Mouse (Mus musculus) limb, embryonic 11.5 days (tissue): Measurements from ENCODE around the gene Lrrc55. TPM values are rescaled to one million over a fixed set of nuclear protein-coding genes. Genes with fewer than 3 reads are reported as not detected.

Experiments
- ATAC-seq: fragments of 200-750 bp; cut with Nextera tagmentation; 2 replicates; pipeline ENCODE4 v1.8.0; 2017; ENCODE audit warnings: low read depth; ENCODE audit not compliant: insufficient number of reproducible peaks, low FRiP score, low TSS enrichment
- DNase-seq: peaks from one replicate; pipeline ENCODE4 v3.0.0-alpha.2; 2015; ENCODE audit warnings: low spot score
- H3K27ac ChIP-seq: fragments of 300-500 bp; sonication (generic); replicated peaks from 2 replicates; pipeline ENCODE4 v1.5.1; 2014; ENCODE audit warnings: low read depth, mild to moderate bottlenecking, low read length
- H3K27me3 ChIP-seq: fragments of 300-500 bp; sonication (generic); 2 replicates; pipeline ENCODE4 v1.6.1; 2014; ENCODE audit warnings: mild to moderate bottlenecking, low read length, mixed read lengths; ENCODE audit not compliant: control insufficient read depth, insufficient read depth
- H3K36me3 ChIP-seq: fragments of 300-500 bp; sonication (generic); 2 replicates; pipeline ENCODE4 v1.6.1; 2014; ENCODE audit warnings: mild to moderate bottlenecking, low read length, moderate library complexity, mixed read lengths; ENCODE audit not compliant: control insufficient read depth, insufficient read depth
- H3K4me1 ChIP-seq: fragments of 300-500 bp; sonication (generic); 2 replicates; pipeline ENCODE4 v1.6.1; 2014; ENCODE audit warnings: low read length, mixed read lengths; ENCODE audit not compliant: control insufficient read depth, insufficient read depth
- H3K4me2 ChIP-seq: fragments of 300-500 bp; sonication (generic); 2 replicates; pipeline ENCODE4 v1.6.1; 2014; ENCODE audit warnings: low read depth, mild to moderate bottlenecking, moderate library complexity; ENCODE audit not compliant: severe bottlenecking
- H3K4me3 ChIP-seq: fragments of 300-500 bp; sonication (generic); 2 replicates; pipeline ENCODE4 v1.5.1; 2014; ENCODE audit warnings: low read depth, low read length
- H3K9ac ChIP-seq: fragments of 300-500 bp; sonication (generic); 2 replicates; pipeline ENCODE4 v1.6.1; 2014; ENCODE audit warnings: mild to moderate bottlenecking, low read length
- H3K9me3 ChIP-seq: fragments of 300-500 bp; sonication (generic); 2 replicates; pipeline ENCODE4 v1.6.1; 2016; ENCODE audit warnings: low read length; ENCODE audit not compliant: control insufficient read depth
- WGBS: fragments of 180-500 bp; shearing (Covaris S2); extraction: QIAGEN DNeasy Blood & Tissue Kit; methylation state at CpG from one replicate; pipeline ENCODE4 v1.1.7; 2014; 5-methylcytosine and 5-hydroxymethylcytosine counted together
- polyA plus RNA-seq: library from polyadenylated mRNA; unstranded; fragments of >200 nt; fragmentation: Nextera tagmentation; extraction: Ambion mirVana; gene quantifications from 2 replicates; pipeline ENCODE4 v1.2.1, GENCODE M21; 2014

Lrrc55 gene
- polyA plus RNA-seq, 1 experiment from 2014 or later, result 0.41 TPM

DNA sequence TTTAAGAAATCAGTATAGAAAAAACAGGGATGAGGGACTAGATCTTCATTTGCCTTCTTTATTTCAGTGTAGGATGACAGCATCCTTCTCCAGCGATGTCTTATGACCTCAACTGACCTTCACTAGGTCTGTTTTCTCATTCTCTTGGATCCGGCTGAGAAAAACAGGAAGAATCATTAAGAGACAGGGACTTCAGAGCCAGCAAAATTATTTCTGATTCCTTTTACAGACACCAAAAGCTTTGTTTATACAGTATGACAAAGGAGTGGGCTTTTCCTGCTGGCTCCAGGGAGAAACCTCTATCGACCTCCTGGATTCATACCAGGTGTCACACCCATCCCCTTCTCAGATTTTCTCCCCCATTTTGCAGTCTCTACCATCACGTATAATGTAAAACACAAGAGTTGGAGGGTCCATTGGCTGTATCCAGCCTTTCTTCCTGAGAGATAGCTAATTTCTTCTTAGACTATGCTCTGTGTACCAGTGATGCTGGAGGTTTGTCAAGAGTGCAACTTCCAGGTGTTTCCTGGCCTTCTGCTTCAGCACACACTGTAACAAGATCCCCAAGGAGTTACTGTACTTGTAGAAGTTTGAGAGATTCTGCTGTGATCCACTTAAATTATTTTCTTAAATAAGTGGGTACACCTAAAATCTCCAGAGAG lies 18.7 kb downstream of the Lrrc55 start:
- H3K27ac ChIP-seq, result no peak overlapping the region
- DNase-seq (no peak), ATAC-seq (no peak)
- H3K9me3 ChIP-seq, result no peaks in the 10 kb centered on the region
- H3K27me3 ChIP-seq, result no peaks in the 10 kb centered on the region
- no peak overlapping the region for H3K4me3 ChIP-seq
- no peak overlapping the region for H3K4me2 ChIP-seq
- no peaks in the 10 kb centered on the region for H3K36me3 ChIP-seq
- 78% methylated on average over 4 of the region's 4 CpGs for WGBS
- no peak overlapping the region for H3K9ac ChIP-seq
- no peaks in the 10 kb centered on the region for H3K4me1 ChIP-seq

DNA sequence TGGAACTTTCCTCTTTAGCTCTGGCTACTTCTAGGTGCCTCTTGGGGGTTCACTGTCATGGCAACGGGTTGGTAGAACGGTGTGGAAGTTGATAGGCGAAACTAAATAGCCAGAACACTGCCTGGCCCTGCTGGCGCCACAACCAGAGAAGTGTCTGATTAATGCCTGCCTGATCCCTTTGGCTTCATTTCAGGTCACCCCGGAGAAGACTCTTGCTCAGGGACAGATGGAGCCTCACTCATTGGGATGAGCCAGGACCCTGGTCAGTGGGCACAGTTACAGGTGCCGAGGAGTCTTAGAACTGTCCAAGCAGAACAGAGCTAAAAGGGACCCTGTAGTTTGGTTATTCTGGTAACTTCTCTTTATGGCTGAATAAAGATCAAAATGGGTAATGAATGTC lies 23.5 kb downstream of the Lrrc55 start:
- Histone ChIP-seq H3K27ac (no peak overlapping the region), H3K4me2 (no peak overlapping the region), H3K36me3 (no peaks in the 10 kb centered on the region), H3K9ac (no peak overlapping the region), H3K27me3 (no peaks in the 10 kb centered on the region), H3K4me3 (no peak overlapping the region), H3K9me3 (no peaks in the 10 kb centered on the region), H3K4me1 (no peaks in the 10 kb centered on the region)
- WGBS, result 83% methylated on average over 6 of the region's 6 CpGs
- ATAC-seq (no peak), DNase-seq (no peak)

DNA sequence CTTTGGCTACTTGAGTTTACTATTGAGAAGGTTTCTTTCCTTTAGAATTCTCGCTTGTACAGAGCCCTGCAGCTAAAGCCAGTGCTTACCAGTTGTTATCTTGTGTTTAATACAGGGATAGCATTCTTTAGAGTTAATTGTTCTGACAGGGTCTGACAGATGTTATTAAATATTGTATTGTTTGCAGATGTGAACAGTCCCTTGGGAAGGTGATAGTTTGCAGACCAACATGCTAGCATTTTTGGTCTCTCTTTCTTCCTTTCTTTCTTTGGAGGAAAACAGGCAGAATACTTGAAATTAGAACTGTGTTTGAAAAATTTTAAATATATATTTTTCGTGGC lies 24.3 kb downstream of the Lrrc55 start:
- no peak overlapping the region for H3K27ac ChIP-seq
- ATAC-seq (no peak), DNase-seq (no peak)
- H3K36me3 ChIP-seq, result no peaks in the 10 kb centered on the region
- H3K4me2 ChIP-seq, result no peak overlapping the region
- no peak overlapping the region for H3K9ac ChIP-seq
- H3K4me3 ChIP-seq, result no peak overlapping the region
- H3K27me3 ChIP-seq, result no peaks in the 10 kb centered on the region
- H3K9me3 ChIP-seq, result no peaks in the 10 kb centered on the region
- H3K4me1 ChIP-seq, result no peaks in the 10 kb centered on the region
- WGBS, result 63% methylated on average over 2 of the region's 2 CpGs

DNA sequence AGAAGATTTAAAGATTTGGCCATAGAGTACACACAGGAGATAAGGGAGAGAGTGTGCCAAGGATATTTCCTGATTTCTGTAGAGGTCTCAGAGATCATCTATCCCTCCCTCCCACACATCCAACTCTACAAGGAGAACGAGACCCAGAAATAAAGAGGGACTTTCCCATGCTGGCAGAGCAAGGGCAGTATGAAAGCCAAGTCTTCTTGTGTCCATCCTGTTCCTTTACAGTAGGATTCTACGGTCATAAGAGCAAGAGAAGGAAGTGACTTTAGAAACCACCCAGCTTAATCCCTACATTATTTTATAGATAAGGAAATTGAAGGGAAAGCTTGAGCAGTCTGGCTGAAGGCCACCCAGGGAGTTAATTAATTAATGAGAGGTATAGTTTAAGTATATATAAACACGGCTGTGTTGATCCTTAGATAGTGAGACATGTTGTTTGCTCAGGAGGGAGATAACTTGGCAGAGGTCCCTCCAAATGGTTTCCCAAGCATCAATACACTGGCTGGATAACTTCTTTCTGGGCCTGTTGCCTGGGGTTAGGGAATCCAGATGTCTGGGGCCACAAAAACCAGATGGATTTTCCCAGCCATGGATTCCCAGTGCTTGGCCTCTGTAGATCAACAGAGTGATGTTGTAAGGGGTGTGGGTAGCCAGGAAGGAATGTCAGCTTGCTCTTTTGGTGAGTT lies 24.8 kb downstream of the Lrrc55 start:
- H3K27ac ChIP-seq, result no peak overlapping the region
- ATAC-seq, result no peak
- no peak overlapping the region for H3K4me2 ChIP-seq
- no peaks in the 10 kb centered on the region for H3K27me3 ChIP-seq
- H3K9ac ChIP-seq, result no peak overlapping the region
- no peaks in the 10 kb centered on the region for H3K9me3 ChIP-seq
- no peak overlapping the region for H3K4me3 ChIP-seq
- 51% methylated on average over 3 of the region's 3 CpGs for WGBS
- H3K36me3 ChIP-seq, result no peaks in the 10 kb centered on the region
- DNase-seq, result peak; percentile 26
- H3K4me1 ChIP-seq, result no peaks in the 10 kb centered on the region

DNA sequence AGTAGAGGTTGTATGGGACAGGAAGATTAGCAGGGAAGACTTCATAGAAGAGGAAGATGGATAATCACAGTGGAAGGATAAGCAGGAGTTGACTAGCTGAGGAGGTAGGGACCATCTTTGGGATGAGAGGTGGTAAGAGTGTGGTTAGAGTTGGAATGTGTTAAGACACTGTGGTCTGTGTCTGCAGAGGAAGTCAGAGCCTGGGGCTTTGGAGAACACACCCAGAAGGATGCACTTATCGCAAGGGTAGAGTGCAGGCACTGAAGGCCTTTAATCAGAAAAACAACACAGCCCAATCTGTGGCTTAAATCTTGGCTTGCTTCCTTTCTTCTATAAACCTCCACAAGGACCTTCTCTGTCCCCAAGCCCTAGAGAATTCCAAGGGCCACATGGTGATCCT lies 28.7 kb downstream of the Lrrc55 start:
- H3K9ac ChIP-seq, result no peak overlapping the region
- no peaks in the 10 kb centered on the region for H3K27me3 ChIP-seq
- H3K27ac ChIP-seq, result no peak overlapping the region
- WGBS, result 94% methylated on average over 1 of the region's 1 CpGs
- DNase-seq, result no peak
- H3K36me3 ChIP-seq, result no peaks in the 10 kb centered on the region
- H3K4me3 ChIP-seq, result no peak overlapping the region
- no peak overlapping the region for H3K4me2 ChIP-seq
- no peaks in the 10 kb centered on the region for H3K4me1 ChIP-seq
- no peaks in the 10 kb centered on the region for H3K9me3 ChIP-seq
- no peak for ATAC-seq

DNA sequence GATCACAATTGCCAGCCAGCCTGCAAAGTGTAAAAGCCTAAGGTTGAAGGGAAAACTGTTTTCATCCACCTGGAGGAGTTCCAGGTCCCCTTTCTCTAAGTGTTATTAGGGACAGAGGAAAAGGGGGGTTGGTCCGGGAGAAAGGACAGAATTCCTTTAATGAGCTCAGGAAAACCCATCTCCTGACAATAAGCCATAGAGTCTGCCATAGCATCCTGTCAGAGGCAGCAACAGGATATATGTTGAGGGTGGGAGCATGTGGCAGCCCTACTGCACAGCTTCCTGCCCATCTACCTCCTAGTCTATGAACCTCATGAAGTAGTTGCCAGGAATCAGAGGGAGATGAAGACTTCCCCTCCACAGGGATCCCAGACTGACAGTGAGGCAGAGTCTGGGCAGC lies 29.4 kb downstream of the Lrrc55 start:
- ATAC-seq (no peak), DNase-seq (no peak)
- H3K4me1 ChIP-seq, result no peaks in the 10 kb centered on the region
- H3K4me3 ChIP-seq, result no peak overlapping the region
- no peak overlapping the region for H3K9ac ChIP-seq
- no peaks in the 10 kb centered on the region for H3K36me3 ChIP-seq
- no peak overlapping the region for H3K4me2 ChIP-seq
- H3K9me3 ChIP-seq, result no peaks in the 10 kb centered on the region
- WGBS, result 83% methylated on average over 1 of the region's 1 CpGs
- H3K27ac ChIP-seq, result no peak overlapping the region
- H3K27me3 ChIP-seq, result no peaks in the 10 kb centered on the region

DNA sequence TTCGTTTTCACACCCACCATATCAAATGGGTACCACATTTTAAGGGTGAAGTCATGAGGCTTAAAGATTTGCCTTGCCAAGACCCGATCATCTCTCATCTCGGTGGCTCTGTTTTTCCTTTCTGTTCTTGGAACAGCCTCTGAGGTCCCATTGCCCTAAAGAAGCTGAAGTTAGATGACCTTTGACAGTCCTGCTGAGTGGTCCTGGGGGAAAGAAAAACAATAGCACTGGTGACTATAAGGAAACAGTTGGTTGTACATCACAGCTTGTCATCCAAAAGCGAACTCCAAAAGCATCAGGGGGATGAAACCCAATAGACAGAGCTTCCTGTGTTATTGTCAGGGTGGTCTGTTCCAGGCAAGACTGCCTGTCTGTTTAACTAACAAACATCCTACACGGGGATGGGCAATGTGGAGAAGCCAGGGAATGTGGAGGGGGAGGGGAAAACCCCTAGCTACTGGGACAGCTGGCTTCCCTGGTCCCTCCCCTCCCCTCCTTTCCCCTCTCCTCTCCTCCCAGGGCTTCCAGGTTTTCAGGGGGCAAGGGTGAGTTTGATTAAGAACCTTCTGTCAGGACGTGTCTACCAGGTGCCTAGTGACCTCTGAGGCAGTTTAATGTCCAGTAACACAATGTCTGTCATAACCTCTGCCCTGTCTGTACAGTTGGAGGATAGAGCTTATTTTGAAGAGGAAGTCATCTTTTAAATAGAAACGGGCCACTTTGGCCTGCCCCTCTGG lies 33.5 kb downstream of the Lrrc55 start:
- H3K27me3 ChIP-seq, result no peaks in the 10 kb centered on the region
- no peak for ATAC-seq
- no peak for DNase-seq

DNA sequence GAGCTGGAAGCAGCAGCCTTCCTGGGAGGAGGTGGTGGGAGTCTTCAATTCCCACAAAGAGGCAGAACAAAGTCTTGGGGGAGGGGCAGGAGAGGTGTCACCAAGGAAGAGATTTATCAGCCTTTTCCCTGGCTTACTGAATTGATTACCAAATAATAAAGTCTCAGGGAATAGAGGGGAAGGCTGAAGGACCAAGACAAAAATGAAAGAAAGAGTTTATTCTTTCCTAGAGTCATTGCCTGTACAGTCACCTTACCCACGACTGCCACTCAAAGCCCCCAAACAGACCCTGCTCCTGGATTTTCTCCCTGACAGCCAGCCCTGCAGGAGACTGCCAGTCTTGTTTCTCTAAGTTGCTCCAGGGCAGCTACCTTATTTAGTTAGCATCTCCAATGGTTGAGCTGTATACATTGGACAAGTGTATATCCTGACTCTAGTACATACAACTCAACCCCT lies 35.3 kb downstream of the Lrrc55 start:
- Histone ChIP-seq H3K36me3 (no peaks in the 10 kb centered on the region), H3K4me3 (no peak overlapping the region), H3K4me2 (no peak overlapping the region), H3K27ac (no peak overlapping the region), H3K4me1 (no peaks in the 10 kb centered on the region), H3K27me3 (no peaks in the 10 kb centered on the region), H3K9me3 (no peaks in the 10 kb centered on the region), H3K9ac (no peak overlapping the region)
- no peak for DNase-seq
- ATAC-seq, result no peak
- WGBS, result 0% methylated on average over 1 of the region's 1 CpGs

More for the DNA sequence above, 33.5 kb downstream of the Lrrc55 start:
- Histone ChIP-seq H3K27ac (no peak overlapping the region), H3K36me3 (no peaks in the 10 kb centered on the region), H3K9me3 (no peaks in the 10 kb centered on the region), H3K9ac (no peak overlapping the region), H3K4me2 (no peak overlapping the region), H3K4me1 (no peaks in the 10 kb centered on the region), H3K4me3 (no peak overlapping the region)
- WGBS, result 28% methylated on average over 7 of the region's 7 CpGs
